Mouse (Mus musculus): ENCODE data around the gene Ghrl. TPM values are rescaled to one million over a fixed set of nuclear protein-coding genes. Genes with fewer than 3 reads are reported as not detected.

Gene Ghrl
- polyA plus RNA-seq, 1 experiment from 2014 or later, result not detected

- Histone ChIP-seq H3K4me2 (ENCODE audit: low read length) (peak overlapping the region; percentile 97), H3K27me3 (ENCODE audit: control insufficient read depth, insufficient read depth, low read length) (no peaks in the 10 kb centered on the region), H3K9me3 (ENCODE audit: control insufficient read depth, low read length) (no peaks in the 10 kb centered on the region), H3K4me1 (ENCODE audit: control insufficient read depth in 2 of 2, insufficient read depth in 2 of 2, low read length in 2 of 2) (peaks cover 14 to 28% of the 10 kb centered on the region in 2 experiments), H3K4me3 (ENCODE audit: control insufficient read depth in 1 of 2, insufficient read depth in 1 of 2, low read depth in 1 of 2, low read length in 2 of 2) (peak overlapping the region in 1 of 2 experiments; percentile 95; a peak in 1 of 4 replicates), H3K27ac (replicated peaks in 1 of 2; ENCODE audit: control insufficient read depth in 1 of 2, insufficient read depth in 1 of 2, low read depth in 2 of 2, low read length in 2 of 2) (peak overlapping the region; percentile 74 to 95), H3K9ac (ENCODE audit: low read length) (peak overlapping the region; percentile 61), H3K36me3 (ENCODE audit: control insufficient read depth, insufficient read depth, low read length) (peaks cover 28% of the 10 kb centered on the region)
- ATAC-seq (ENCODE audit: insufficient number of reproducible peaks, insufficient read depth, low FRiP score, low read depth), result no peak
- 40% methylated on average over 4 of the region's 4 CpGs for WGBS
These were observed 23.8 kb downstream of the Ghrl start for GRCm38 (mm10) chr6:113695766-113696355.

- Histone ChIP-seq H3K27ac (replicated peaks in 1 of 2; ENCODE audit: control insufficient read depth in 1 of 2, insufficient read depth in 1 of 2, low read depth in 2 of 2, low read length in 2 of 2) (no peak overlapping the region), H3K36me3 (ENCODE audit: control insufficient read depth, insufficient read depth, low read length) (peaks cover 22% of the 10 kb centered on the region), H3K27me3 (ENCODE audit: control insufficient read depth, insufficient read depth, low read length) (no peaks in the 10 kb centered on the region), H3K4me1 (ENCODE audit: control insufficient read depth in 2 of 2, insufficient read depth in 2 of 2, low read length in 2 of 2) (peaks cover 19 to 34% of the 10 kb centered on the region in 2 experiments), H3K9ac (ENCODE audit: low read length) (no peak overlapping the region), H3K9me3 (ENCODE audit: control insufficient read depth, low read length) (no peaks in the 10 kb centered on the region), H3K4me2 (ENCODE audit: low read length) (no peak overlapping the region), H3K4me3 (ENCODE audit: control insufficient read depth in 1 of 2, insufficient read depth in 1 of 2, low read depth in 1 of 2, low read length in 2 of 2) (no peak overlapping the region)
- no peak for ATAC-seq (ENCODE audit: insufficient number of reproducible peaks, insufficient read depth, low FRiP score, low read depth)
- 83% methylated on average over 1 of the region's 1 CpGs for WGBS
These were observed 24.5 kb downstream of the Ghrl start for GRCm38 (mm10) chr6:113695203-113695602.

GRCm38 (mm10) chr6:113693377-113693776 lies 26.3 kb downstream of the Ghrl start:
- Histone ChIP-seq H3K27ac (replicated peaks in 1 of 2; ENCODE audit: control insufficient read depth in 1 of 2, insufficient read depth in 1 of 2, low read depth in 2 of 2, low read length in 2 of 2) (no peak overlapping the region), H3K9ac (ENCODE audit: low read length) (no peak overlapping the region), H3K4me3 (ENCODE audit: control insufficient read depth in 1 of 2, insufficient read depth in 1 of 2, low read depth in 1 of 2, low read length in 2 of 2) (no peak overlapping the region), H3K36me3 (ENCODE audit: control insufficient read depth, insufficient read depth, low read length) (peaks cover 11% of the 10 kb centered on the region; the same call in 1 of the 2 replicates), H3K4me2 (ENCODE audit: low read length) (no peak overlapping the region), H3K4me1 (ENCODE audit: control insufficient read depth in 2 of 2, insufficient read depth in 2 of 2, low read length in 2 of 2) (peaks cover 21 to 33% of the 10 kb centered on the region in 2 experiments), H3K27me3 (ENCODE audit: control insufficient read depth, insufficient read depth, low read length) (no peaks in the 10 kb centered on the region), H3K9me3 (ENCODE audit: control insufficient read depth, low read length) (no peaks in the 10 kb centered on the region)
- WGBS, result 67% methylated on average over 5 of the region's 5 CpGs
- ATAC-seq (ENCODE audit: insufficient number of reproducible peaks, insufficient read depth, low FRiP score, low read depth), result no peak

- ATAC-seq (ENCODE audit: insufficient number of reproducible peaks, insufficient read depth, low FRiP score, low read depth), result no peak
- no peak overlapping the region for H3K27ac ChIP-seq (replicated peaks in 1 of 2; ENCODE audit: control insufficient read depth in 1 of 2, insufficient read depth in 1 of 2, low read depth in 2 of 2, low read length in 2 of 2)
- H3K27me3 ChIP-seq (ENCODE audit: control insufficient read depth, insufficient read depth, low read length), result no peaks in the 10 kb centered on the region
- 85% methylated on average over 5 of the region's 5 CpGs for WGBS
- H3K4me3 ChIP-seq (ENCODE audit: control insufficient read depth in 1 of 2, insufficient read depth in 1 of 2, low read depth in 1 of 2, low read length in 2 of 2), result no peak overlapping the region
- H3K4me1 ChIP-seq (ENCODE audit: control insufficient read depth in 2 of 2, insufficient read depth in 2 of 2, low read length in 2 of 2), result peaks cover 20 to 28% of the 10 kb centered on the region in 2 experiments
- no peaks in the 10 kb centered on the region for H3K9me3 ChIP-seq (ENCODE audit: control insufficient read depth, low read length)
- no peak overlapping the region for H3K9ac ChIP-seq (ENCODE audit: low read length)
- peaks cover 11% of the 10 kb centered on the region; the same call in 1 of the 2 replicates for H3K36me3 ChIP-seq (ENCODE audit: control insufficient read depth, insufficient read depth, low read length)
- no peak overlapping the region for H3K4me2 ChIP-seq (ENCODE audit: low read length)
These were observed 27.0 kb downstream of the Ghrl start for GRCm38 (mm10) chr6:113692661-113693133.

GRCm38 (mm10) chr6:113691084-113691462 lies 28.6 kb downstream of the Ghrl start:
- Histone ChIP-seq H3K4me2 (ENCODE audit: low read length) (peak overlapping the region; percentile 60), H3K9me3 (ENCODE audit: control insufficient read depth, low read length) (no peaks in the 10 kb centered on the region), H3K27ac (replicated peaks in 1 of 2; ENCODE audit: control insufficient read depth in 1 of 2, insufficient read depth in 1 of 2, low read depth in 2 of 2, low read length in 2 of 2) (peak overlapping the region; percentile 71 to 88), H3K4me3 (ENCODE audit: control insufficient read depth in 1 of 2, insufficient read depth in 1 of 2, low read depth in 1 of 2, low read length in 2 of 2) (peak overlapping the region; percentile 7 to 22; a peak in 3 of 4 replicates), H3K9ac (ENCODE audit: low read length) (peak overlapping the region; percentile 65), H3K36me3 (ENCODE audit: control insufficient read depth, insufficient read depth, low read length) (peaks cover 11% of the 10 kb centered on the region; the same call in 1 of the 2 replicates), H3K4me1 (ENCODE audit: control insufficient read depth in 2 of 2, insufficient read depth in 2 of 2, low read length in 2 of 2) (peaks cover 22 to 33% of the 10 kb centered on the region in 2 experiments), H3K27me3 (ENCODE audit: control insufficient read depth, insufficient read depth, low read length) (no peaks in the 10 kb centered on the region)
- no peak for ATAC-seq (ENCODE audit: insufficient number of reproducible peaks, insufficient read depth, low FRiP score, low read depth)
- 67% methylated on average over 4 of the region's 4 CpGs for WGBS

- Histone ChIP-seq H3K9ac (ENCODE audit: low read length) (peak overlapping the region; percentile 65), H3K4me1 (ENCODE audit: control insufficient read depth in 2 of 2, insufficient read depth in 2 of 2, low read length in 2 of 2) (peaks cover 19 to 28% of the 10 kb centered on the region in 2 experiments), H3K27ac (replicated peaks in 1 of 2; ENCODE audit: control insufficient read depth in 1 of 2, insufficient read depth in 1 of 2, low read depth in 2 of 2, low read length in 2 of 2) (peak overlapping the region; percentile 71 to 88), H3K36me3 (ENCODE audit: control insufficient read depth, insufficient read depth, low read length) (peaks cover 11% of the 10 kb centered on the region; the same call in 1 of the 2 replicates), H3K27me3 (ENCODE audit: control insufficient read depth, insufficient read depth, low read length) (no peaks in the 10 kb centered on the region), H3K4me3 (ENCODE audit: control insufficient read depth in 1 of 2, insufficient read depth in 1 of 2, low read depth in 1 of 2, low read length in 2 of 2) (peak overlapping the region; percentile 7 to 22; a peak in 3 of 4 replicates), H3K9me3 (ENCODE audit: control insufficient read depth, low read length) (no peaks in the 10 kb centered on the region), H3K4me2 (ENCODE audit: low read length) (peak overlapping the region; percentile 60)
- 0% methylated on average over 14 of the region's 14 CpGs for WGBS
- ATAC-seq (ENCODE audit: insufficient number of reproducible peaks, insufficient read depth, low FRiP score, low read depth), result peak; percentile 87
These were observed 29.1 kb downstream of the Ghrl start for GRCm38 (mm10) chr6:113690400-113691083.

GRCm38 (mm10) chr6:113690008-113690399 lies 29.7 kb downstream of the Ghrl start:
- H3K27ac ChIP-seq (replicated peaks in 1 of 2; ENCODE audit: control insufficient read depth in 1 of 2, insufficient read depth in 1 of 2, low read depth in 2 of 2, low read length in 2 of 2), result peak overlapping the region; percentile 71 to 88
- H3K4me1 ChIP-seq (ENCODE audit: control insufficient read depth in 2 of 2, insufficient read depth in 2 of 2, low read length in 2 of 2), result peaks cover 19 to 28% of the 10 kb centered on the region in 2 experiments
- H3K36me3 ChIP-seq (ENCODE audit: control insufficient read depth, insufficient read depth, low read length), result peaks cover 8% of the 10 kb centered on the region; the same call in 1 of the 2 replicates
- no peaks in the 10 kb centered on the region for H3K9me3 ChIP-seq (ENCODE audit: control insufficient read depth, low read length)
- H3K27me3 ChIP-seq (ENCODE audit: control insufficient read depth, insufficient read depth, low read length), result no peaks in the 10 kb centered on the region
- H3K4me3 ChIP-seq (ENCODE audit: control insufficient read depth in 1 of 2, insufficient read depth in 1 of 2, low read depth in 1 of 2, low read length in 2 of 2), result peak overlapping the region in 1 of 2 experiments; percentile 22; a peak in 1 of 4 replicates
- WGBS, result 14% methylated on average over 7 of the region's 7 CpGs
- peak overlapping the region; percentile 60 for H3K4me2 ChIP-seq (ENCODE audit: low read length)
- ATAC-seq (ENCODE audit: insufficient number of reproducible peaks, insufficient read depth, low FRiP score, low read depth), result peak; percentile 53
- H3K9ac ChIP-seq (ENCODE audit: low read length), result peak overlapping the region; percentile 41; the same call in 1 of the 2 replicates

Measured in heart, embryonic 14.5 days (tissue).